Mouse (Mus musculus) ES-E14 (cell line): Measurements from ENCODE around the gene Camk2b.

ENCODE experiments used
- CHD2 ChIP-seq: IDR thresholded peaks from 2 replicates; pipeline ENCODE4 v1.6.1; 2014; ENCODE audit warnings: mild to moderate bottlenecking, low read depth, low read length, inconsistent platforms
- MAFK ChIP-seq: IDR thresholded peaks from 2 replicates; pipeline ENCODE4 v1.6.1; 2014; ENCODE audit warnings: mild to moderate bottlenecking, low read depth, low read length, inconsistent platforms; ENCODE audit not compliant: insufficient read depth
- ZC3H11A ChIP-seq: IDR thresholded peaks from 2 replicates; pipeline ENCODE4 v1.6.1; 2012; ENCODE audit warnings: low read depth, mild to moderate bottlenecking, inconsistent platforms, low read length, borderline replicate concordance
- ZNF384 ChIP-seq: IDR thresholded peaks from 2 replicates; pipeline ENCODE4 v1.6.1; 2012; ENCODE audit warnings: low read depth, low read length, inconsistent platforms

DNA sequence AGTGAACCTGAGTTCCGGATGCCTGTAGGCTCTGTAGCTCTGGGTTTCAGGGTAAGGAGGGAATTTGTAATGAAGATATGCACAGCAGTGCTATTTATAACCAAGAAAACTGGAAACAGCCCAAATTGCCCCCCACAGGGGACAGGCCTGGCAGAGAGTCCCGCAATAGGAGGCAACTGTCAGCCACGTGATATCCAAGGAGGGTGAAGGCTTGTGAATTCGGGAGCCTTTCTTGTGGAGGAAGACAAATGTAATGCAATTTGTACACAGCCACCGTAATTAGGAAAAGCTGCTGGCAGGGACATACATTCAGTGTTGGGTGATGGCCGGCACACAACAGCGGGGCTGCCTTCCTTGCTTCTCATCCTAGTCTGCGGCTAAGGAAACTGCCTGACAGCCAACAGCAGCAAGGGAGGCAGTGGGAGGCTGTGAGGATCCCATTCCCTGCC, 9.5 kb upstream of the Camk2b start:
- TF ChIP-seq MAFK, result no peak
- no peak for TF ChIP-seq ZNF384
- TF ChIP-seq CHD2, result no peak
- no peak for TF ChIP-seq ZC3H11A
